Mouse (Mus musculus) MEL (cell line): ENCODE measurements at regions not wholly inside any gene's neighbourhood (a gene's known extent, or its start where the extent isn't known, plus 50 kb on each side); places are given as distances from the start of the nearest gene placed in this dataset.

Experiments used
- MAX ChIP-seq: IDR thresholded peaks from 2 replicates; pipeline ENCODE4 v1.6.1; 2011; ENCODE audit warnings: low read length, improper control_type of control experiment
- MAZ ChIP-seq: IDR thresholded peaks from 2 replicates; pipeline ENCODE4 v1.6.1; 2012; ENCODE audit warnings: low read depth, mild to moderate bottlenecking, inconsistent platforms, low read length, improper control_type of control experiment
- MEF2A ChIP-seq: IDR thresholded peaks from 2 replicates; pipeline ENCODE4 v1.6.1; 2014; ENCODE audit warnings: low read depth, mild to moderate bottlenecking, inconsistent platforms, low read length, improper control_type of control experiment; ENCODE audit not compliant: poor library complexity, insufficient replicate concordance, severe bottlenecking; ENCODE audit errors: extremely low read depth

DNA sequence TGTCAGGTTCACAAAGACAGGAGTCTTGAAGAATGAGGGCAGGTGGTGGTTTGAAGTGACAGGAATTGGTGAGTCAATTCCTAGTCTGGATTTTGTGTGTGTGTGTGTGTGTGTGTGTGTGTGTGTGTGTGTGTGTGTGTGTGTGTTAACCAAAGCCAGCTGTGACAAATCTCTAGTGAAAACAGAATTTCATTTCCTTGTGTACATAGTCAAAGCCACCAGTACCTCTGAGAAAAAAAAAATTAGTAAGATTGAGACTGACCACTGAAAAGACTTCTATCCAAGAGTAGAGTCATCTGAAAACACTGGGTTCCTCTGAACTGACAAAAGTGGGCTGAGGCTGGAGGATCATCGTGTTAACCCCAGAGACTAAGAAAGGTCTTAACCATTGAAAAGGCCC, 217.5 kb upstream of the N6amt1 start:
- no peak for TF ChIP-seq MEF2A
- TF ChIP-seq MAZ = no peak
- TF ChIP-seq MAX = no peak
